Mouse (Mus musculus) heart, adult 2 months (tissue): ENCODE measurements around the gene Ninj2.

Experiments
- CTCF ChIP-seq: fragments of 200-600 bp; IDR thresholded peaks from 2 replicates; pipeline ENCODE4 v1.8.1; 2022; ENCODE audit warnings: antibody characterized with exemption, mild to moderate bottlenecking, moderate library complexity
- POLR2A ChIP-seq: fragments of 200-500 bp; IDR thresholded peaks from 2 replicates; pipeline ENCODE4 v1.6.1; 2011; ENCODE audit warnings: mild to moderate bottlenecking, low read depth, low read length, control low read depth; ENCODE audit not compliant: insufficient read depth

DNA sequence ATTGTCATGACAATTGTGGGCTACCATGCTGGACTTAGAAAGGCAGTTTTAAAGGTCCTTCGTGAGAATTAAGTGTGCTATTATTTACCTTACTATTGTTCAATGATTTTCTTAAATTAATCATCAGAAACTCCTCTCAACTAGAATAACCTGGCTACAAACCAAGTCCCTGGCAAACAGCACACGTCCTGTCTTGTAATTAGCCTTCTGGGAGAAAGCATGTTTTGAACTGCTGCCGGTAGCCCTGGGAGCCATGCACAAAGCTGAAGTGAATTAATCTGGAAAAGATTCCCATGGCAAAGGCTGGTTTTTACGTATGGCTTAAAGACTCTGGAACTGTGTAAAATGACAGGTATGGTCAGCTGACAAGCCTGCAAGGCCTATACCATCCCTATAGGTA lies 47.7 kb upstream of the Ninj2 start:
- TF ChIP-seq CTCF: no peak
- no peak for TF ChIP-seq POLR2A
